Mouse (Mus musculus) liver (tissue): ENCODE results near the gene Sbk3.

ENCODE experiments used
- DNase-seq: peaks from one replicate; pipeline ENCODE4 v3.0.0-alpha.2; 2020; ENCODE audit warnings: mixed read lengths

Gene Sbk3

DNA sequence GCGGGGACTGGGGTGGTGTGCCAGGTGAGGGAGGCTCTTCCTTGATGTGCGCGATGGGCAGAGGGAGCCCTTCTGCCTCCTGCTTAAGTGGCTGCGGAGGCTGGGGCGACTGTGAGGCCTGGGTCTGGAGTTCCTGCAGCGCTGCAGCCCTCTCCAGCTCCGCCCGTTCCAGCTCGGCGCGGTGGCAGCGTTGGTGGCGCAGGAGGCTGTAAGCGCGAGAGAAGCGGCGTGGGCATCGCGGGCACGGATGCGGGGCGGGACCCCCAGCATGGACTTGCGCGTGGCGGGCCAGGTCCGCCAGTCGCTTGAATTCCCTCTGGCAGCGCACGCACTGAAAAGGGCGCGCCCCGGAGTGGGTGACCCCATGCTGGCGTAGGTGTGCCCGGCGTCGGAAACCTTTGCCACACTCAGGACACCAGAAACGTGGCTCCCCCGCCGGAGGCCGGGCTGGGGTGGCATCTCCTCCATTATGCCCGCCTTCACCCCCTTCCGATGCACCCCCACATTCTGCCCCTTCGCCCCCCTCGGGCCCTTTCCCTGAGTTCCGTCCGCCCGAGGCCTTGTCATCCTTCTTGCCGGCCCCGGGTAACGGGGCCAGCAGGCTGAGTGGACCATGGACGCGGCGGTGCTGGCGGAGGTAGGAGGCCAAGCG, 22.5 kb upstream of the Sbk3 start:
- no peak for DNase-seq

DNA sequence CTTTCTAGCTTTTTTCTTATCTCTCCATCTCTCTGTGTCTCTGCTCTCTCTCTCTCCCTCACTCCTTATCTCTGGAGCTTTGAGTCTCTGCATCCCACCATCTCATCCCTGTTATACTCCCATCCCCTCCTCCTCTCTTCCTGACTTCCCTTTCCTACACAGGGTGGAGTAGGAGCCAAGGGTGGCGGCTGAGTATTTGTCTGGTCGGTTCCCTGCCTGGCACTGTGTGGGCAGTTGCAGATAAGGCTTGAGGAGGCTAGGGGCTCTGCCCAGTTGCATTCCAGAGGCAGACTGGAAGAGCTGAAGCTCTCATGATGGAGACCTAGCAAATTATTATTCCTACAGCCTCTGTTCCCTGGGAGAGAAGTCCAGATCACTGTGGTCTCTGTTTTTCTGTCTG, 17.3 kb upstream of the Sbk3 start:
- DNase-seq, result no peak

DNA sequence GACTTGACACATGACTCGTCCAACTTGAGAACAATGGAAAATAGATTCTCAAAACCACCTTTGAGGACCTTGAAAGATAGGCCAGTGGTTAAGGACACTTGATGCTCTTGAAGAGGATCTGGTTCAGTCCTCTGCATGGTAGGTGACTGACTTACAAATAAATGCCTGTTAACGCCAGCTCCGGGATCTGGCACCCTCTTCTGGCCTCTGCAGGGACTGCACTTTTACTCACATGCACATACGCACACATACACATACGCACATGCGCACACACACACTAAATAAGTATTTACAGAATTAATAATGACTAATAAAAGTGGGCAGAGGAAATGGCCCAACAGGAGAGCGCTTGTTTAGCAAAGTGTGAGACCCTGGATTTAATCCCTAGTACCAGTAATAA, 5.9 kb upstream of the Sbk3 start:
- no peak for DNase-seq

DNA sequence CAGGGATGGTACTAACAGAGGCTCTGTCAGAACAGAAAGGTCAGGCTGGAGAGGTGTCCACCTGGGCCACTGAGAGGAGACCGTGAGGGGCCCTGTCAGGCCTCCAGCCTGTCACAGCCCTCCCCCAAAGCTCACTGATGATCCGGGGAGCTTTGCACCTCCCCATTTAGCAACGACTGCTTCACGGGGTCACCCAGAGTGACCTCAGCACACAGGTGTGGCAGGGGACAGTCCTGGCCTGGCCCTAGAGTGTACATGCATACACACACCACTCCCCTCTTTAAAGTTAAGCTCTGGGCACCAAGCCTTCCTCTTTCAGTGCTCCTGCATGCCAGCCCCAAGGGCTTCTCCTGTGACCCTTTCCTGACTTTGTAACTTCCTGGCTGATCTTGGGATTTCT, 4.5 kb upstream of the Sbk3 start:
- DNase-seq, result no peak

DNA sequence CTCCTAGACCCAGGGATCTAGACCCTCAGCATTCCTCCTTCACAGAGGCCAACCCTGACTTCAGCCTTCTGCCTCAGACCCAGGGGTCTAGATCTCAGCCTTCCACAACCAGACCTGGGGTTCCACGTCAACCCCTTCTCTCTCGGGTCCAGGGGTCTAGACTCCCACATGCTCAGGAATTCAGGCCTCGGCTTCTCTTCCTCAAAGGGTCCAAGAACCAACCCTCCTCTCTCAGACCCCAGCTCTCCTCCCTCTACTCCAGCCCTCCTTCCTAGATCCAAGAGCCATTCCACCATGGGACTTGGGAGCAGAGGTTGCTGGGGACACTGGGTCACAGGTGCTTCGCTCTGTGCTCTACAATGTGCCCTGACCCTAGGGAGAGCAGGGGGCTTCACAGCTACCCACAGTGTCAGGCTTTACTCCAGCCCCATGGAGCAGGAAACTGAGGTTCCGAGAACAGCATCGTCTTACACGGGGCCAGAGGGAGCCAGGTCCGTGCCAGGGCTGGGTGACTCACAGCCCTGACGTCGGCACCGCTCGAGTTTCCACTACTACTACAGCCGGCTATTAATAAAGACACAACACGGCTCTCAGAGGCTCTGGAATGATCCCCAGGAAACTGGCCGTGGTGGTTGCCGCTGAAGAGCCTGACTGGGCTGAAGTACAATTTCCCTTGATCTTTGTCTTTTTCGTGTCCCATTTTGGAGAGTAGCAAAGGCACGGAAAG, 1.5 kb upstream of the Sbk3 start:
- no peak for DNase-seq

DNA sequence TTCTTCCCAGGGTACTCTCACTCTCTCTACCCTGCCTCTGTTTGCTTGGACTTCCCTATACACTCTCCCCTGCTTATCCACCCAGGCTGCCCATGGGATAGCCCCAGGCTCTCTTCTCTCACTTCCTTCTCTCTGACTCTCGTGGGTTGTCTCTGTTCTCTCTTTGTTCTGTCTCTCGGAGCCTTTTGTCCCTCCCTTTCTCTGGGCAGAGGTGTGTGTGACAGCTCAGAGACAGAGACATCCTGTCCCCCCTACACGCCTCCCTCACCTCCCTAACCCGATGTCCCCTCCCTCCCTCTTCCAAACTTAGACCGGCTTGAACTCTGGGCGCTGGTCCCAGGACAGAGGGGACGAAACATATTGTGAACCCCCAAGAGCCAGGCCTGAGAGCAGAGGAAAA, 742 bp upstream of the Sbk3 start:
- DNase-seq, result no peak

DNA sequence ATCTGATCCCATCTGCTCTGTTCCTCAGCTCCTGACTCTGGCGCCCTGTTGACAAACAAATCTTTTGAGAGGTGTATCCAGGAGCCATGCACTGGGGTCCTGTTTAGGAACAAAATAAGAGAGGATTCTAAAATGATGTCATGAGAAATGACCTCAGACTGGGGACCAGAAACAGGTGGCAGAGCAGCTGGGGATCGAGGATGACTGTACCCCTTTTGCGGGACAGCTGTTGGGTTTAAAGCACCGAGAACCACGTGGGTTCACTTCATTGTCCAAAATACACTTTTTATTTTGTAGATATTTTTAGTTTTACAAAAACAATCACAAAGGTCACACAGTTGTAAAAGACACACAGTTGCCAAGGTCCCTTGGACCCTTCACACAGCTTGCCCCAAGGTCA, 6.0 kb downstream of the Sbk3 start:
- no peak for DNase-seq

DNA sequence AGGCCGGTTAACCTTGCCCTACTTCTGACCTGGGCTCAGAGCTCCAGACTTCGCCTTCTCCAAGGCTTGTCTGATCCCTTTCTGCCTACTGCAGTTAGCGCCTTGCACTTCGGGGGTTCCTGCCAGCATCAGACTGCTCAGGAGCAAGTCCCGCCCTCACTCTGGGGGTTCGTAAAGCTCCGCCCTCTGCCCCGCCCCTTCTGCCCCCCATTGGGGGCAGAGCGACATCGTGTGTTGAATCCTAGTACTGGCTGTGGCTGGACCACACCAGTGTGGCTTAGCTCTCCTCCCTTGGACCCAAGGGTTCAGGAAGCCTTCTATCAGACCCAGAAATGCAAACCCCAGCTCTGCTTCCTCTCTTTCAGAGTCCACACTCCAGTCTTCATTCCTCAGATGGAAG, 6.7 kb downstream of the Sbk3 start, which contains the start of gene Sbk2:
Gene Sbk2 (minus strand): TSS at position 135 of the 400 bp plus-strand sequence.
- DNase-seq, result peak; percentile 78

DNA sequence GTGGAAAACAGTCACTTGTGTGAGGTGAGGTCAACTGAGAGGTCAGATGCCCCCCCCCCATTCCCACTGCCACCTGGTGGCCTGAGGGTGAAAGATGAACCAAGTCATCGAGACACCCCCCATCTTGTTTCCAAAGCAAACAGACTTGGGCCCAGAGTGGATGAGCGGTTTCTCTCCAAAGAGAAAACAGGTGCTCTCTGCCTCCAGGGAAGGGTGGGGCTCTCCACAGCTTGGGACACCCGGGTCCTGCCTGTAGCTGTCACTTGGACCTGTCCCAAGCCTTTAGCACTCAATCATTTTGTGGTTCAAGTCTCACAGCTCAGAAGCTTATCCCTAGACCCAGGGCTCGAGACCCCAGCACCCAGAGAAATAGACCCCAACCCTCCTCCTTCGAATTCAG, 7.4 kb downstream of the Sbk3 start:
- no peak for DNase-seq

DNA sequence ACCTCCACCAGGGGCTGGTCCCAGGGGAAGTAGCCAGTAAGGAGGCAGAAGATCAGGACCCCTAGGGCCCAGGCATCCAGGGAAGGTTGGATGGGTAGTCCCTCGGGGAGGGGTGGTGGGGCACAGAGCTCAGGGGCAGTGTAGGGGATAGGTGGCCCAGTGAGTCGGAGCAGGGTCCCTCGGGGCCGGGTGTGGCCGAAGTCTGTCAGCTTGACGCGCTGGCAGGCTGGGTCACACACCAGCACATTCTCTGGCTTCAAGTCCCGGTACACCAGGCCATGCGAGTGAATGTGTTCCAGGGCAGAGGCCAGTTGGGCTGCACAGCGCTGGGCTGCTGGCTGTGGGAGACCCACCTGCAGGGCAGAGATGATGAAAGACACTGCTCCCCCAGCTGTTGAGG, 13.6 kb downstream of the Sbk3 start:
- DNase-seq, result no peak

DNA sequence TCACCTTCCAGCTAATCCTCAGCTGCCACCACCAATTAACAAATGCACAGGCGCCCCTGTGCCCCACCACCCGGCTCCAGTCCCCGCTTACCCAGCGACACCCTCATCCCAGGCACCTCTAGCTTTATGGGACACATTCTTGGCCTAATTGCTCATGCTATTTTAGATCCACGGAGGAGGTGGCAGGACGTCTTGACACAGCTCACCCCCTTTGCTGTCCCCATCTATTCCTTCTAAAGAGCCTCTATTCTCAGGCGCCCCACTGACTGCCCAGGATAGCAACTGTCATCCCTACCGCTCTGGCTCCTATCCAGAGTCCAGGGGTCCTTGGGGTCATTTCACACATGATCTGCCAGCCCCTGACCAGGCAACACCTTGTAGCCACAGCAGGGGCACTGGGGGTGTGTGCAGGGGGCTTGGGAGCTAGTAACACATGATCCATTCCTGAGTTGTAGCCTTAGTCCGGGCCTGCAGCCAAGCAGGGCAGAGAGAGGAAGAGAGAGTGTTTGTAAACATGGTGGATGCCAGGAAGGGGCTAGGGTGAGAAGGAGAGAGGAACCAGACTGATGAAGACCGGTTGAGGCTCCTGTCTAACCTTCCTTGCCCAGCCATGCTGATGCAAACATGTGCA, 17.0 kb downstream of the Sbk3 start:
- no peak for DNase-seq

DNA sequence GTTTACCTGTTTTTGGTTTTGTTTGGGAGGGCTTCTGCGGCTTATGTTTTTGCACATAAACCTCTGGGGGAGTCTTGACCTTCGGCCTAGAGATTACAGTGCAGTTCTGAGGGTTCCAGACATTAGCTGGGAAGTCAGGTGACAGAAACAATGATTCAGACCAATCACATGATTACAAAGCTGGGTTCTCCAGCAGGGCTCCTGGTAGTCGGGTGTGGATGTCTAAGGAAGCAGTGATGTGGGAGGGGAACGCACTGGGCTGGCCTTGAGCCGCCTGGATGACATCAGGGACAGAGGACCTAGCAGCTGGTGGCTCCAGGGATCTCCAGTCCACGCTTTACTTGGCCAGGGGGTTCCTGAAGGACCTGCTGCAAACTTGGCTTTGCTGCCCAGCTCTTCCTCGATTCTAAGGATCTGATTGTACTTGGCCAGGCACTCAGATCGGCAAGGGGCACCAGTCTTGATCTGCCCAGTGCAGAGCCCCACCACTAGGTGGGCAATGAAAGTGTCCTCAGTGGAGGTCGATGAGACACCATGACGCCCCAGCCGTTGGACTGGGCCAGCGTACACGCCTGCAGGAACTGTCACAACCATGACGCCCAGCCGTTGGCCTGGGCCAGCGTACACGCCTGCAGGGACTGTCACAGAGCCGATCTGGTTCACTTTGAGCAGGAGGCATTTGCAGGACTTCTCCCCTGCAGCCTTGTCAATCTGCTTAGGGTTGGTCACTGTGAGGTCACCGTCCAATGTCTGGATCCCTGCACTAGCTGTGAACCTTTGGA, 20.2 kb downstream of the Sbk3 start:
- DNase-seq, result no peak

DNA sequence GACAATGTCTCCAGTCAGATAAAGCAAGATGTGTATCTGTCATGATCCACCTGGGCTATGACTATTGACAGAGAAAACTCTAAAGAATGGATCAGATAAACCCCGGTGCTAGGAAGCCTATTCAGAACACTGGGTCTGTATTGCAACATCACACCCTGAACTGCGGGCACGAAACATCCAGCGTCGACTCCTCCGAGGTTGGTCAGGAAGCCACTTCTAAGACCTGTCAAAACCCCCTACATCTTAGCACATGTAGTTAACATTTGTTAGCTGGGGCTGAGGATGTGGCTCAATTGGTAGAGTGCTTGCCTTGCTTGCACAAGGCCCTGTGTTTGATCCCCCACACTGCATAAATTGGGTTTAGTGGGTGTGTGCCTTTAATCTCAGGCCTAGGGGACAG, 22.6 kb downstream of the Sbk3 start:
- no peak for DNase-seq

DNA sequence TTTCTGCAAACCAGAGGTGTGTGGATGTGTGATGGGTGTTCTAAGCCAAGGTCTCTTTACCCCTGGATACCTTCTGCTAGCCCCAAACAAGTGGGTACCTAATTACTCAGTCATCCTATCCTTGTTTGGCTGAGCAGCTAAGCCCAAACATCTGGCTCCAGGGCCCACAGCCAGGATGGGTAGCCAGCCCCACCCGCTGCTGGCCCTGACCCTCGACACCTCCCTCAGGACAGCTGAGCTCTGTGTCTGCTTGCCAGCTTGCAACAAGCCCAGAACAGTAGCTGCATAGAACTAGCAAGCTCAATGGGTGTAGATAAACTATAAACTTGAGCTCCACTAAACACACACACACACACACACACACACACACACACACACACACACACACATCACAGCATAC, 23.1 kb downstream of the Sbk3 start:
- no peak for DNase-seq

DNA sequence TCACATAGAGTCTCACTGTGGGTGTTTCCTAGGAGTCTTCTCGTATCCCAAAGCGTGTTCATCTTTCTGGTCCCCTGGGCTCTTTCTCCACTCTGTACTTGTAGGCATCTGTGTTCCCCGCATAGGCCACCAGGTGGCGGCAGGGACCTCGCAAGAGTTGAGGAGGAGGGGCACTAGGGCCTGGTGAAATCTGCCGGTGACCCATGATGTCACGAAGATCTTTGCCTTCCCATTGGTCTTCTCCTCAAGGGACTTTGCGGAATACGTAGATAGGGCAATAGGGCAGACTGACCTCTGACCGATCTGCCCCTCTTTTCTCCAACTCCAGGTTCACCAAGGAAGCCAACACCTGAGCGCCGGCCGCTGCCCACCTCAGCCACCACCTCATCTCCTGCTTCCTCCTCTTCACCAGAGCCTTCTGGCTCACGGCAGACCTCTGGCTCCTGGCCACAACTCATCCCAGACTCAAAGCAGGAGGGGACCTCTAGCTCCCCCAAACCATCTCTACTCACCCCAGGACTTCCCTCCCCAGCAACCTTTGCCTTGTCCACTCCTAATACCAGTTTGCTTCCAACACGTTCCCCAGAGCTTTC, 27.6 kb downstream of the Sbk3 start:
- peak; percentile 88 for DNase-seq

DNA sequence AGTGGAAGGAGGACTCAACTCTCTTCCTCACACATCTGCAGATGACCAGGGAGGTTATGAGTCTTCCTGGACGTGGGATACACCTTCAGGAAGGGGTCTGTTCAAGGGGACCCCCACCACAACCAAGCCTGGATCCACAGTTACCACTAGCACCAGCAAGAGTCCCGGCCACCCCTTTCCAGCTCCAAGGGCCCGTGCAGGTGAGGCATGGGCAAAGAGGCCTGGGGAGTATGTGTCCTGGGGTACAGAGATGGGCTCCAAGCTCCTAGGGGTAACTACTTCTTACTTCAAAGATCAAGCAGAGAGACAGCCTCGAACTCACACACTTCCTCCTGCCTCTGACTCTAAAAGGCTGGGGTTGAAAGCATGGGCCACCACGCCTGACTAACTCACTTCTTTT, 28.3 kb downstream of the Sbk3 start:
- no peak for DNase-seq

DNA sequence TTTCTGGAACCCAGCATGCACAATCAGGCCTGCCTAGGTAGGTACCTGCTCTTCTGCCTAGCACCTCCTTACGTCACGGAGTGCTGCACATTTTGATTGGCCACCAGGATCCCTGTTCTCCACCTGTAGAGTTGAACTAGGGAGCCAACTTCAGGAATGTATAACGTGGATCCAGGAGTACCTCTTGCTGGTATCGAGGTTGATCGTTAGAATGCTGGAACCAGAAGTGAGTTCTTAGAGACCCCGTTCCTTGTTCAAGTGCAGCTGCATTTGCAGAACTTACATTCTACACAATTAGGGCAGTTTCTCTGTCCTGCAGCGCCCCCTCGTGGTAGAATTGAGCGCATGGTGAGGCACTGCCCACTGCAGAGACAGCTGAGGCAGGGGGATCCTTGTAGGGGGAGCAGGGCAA, 30.9 kb downstream of the Sbk3 start:
- peak; percentile 81 for DNase-seq

DNA sequence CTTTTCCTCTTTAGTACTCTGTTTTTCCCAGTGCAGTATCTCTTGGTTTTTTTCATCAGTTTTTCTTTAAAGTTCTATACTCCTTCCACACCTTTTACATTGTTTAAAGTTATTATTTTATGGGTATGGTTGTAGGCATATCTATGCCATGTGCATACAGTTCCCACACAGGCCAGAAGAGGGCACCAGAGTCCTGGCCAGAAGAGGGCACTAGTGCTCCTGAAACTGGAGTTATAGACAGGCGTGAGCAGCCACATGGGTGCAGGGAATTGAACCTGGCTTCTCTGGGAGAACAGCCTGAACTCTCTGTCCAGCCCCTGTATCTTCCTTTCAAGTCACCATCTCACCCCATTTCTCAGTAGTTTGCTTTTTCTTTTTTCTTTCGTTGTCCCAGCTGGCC, 32.5 kb downstream of the Sbk3 start:
- DNase-seq, result peak; percentile 80

DNA sequence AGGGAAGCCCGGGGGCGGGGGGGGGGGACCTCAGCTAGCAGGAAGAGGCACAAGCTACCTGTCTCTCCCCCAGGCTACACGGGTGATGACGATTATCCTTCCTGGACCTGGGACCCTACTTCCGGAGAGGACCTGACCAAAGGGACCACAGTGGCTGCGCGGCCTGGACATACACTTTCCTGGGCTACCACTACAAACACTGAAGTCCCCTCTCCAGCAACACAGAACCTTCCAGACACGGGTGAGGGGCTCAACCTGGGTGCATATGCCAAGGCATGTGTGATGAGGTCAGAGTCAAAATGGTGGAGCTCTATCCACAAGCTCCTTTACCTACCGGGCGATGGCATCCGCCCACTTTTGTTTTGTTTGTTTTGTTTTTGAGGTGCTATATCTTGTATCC, 33.6 kb downstream of the Sbk3 start:
- DNase-seq, result no peak

DNA sequence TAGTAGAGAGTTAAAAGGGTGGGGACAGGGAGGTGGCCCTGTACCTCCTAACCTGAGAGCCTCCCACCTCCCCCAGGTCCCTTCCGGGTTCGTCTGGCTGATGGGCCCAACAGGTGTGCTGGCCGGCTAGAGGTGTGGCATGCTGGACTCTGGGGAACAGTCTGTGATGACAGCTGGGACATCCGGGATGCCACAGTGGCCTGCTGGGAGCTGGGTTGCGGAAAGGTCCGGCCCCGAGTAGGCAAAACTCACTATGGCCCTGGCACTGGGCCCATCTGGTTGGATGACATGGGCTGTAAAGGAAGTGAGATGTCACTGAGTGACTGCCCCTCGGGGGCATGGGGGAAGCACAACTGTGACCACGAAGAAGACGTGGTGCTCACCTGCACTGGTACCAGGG, 34.1 kb downstream of the Sbk3 start:
- no peak for DNase-seq

DNA sequence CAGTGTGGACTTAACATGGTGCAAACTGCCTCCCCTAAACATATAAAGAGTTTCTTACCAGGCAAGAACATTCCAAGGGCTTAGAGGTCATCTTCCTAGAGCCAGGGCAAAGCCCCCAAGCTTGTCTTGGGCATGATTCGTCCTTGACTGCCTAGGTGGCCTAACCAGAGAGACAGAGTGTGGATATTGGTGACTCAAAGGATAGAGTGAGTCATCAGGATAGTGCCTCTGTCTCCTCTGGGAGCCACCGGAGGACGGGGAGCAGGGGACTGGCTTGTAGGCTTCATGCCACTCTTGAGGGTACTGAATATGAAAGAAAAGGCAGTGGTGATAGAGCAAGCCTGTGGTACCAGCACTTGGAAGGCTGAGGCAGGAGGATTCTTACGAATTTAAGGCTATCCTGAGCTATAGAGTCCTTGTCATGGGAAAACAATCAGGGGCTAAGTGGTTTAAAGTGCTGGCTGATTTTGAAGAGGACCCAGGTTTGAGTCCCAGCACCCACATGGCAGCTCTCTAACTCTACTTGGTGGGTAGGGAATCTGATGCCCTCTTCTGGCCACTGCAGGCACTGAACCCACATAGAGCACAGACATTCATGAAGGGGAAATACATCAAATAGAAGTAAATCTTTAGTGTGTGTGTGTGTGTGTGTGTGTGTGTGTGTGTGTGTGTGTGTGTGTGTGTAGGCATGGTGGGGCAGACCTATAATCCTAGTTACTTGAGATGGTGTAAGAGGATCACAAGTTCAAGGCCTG, 36.6 kb downstream of the Sbk3 start:
- no peak for DNase-seq

DNA sequence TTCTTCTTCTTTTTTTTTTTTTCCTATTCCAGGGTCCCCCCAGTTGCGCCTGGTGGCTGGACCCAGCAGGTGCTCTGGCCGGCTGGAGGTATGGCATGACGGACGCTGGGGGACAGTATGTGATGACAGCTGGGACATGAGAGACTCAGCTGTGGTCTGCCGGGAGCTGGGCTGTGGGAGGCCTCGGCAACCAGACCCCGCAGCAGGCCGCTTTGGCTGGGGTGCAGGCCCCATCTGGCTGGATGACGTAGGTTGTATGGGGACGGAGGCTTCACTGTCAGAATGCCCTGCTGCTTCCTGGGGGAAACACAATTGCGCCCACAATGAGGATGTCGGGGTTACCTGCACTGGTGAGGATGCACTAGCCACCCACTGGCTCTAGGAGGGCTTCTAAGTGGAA, 37.9 kb downstream of the Sbk3 start:
- DNase-seq, result no peak
